Mouse (Mus musculus): Measurements from ENCODE around the gene Ermap.

- no peak for TF ChIP-seq CTCF (IDR thresholded peaks at IDR 0.05; ENCODE audit: extremely low read depth, insufficient read length, insufficient replicate concordance, low read depth, low read length)
- no peak for TF ChIP-seq POLR2A (IDR thresholded peaks at IDR 0.05; ENCODE audit: low read depth, low read length)
Observed at GRCm38 (mm10) chr4:119172919-119173650, 16.7 kb downstream of the Ermap start.
